Mouse (Mus musculus) kidney, adult 9 months (tissue): ENCODE measurements at regions not wholly inside any gene's neighbourhood (a gene's known extent, or its start where the extent isn't known, plus 50 kb on each side); places are given as distances from the start of the nearest gene placed in this dataset.

Experiments used
- DNase-seq: peaks from one replicate; pipeline ENCODE4 v3.0.0; 2022

GRCm38 (mm10) chr12:29124079-29124668 is 372.6 kb downstream of the Eipr1 start:
- DNase-seq = no peak

- peak; percentile 54 for DNase-seq
These were observed 377.2 kb downstream of the Eipr1 start for GRCm38 (mm10) chr12:29128844-29129243.

GRCm38 (mm10) chr12:29129331-29129730 is 377.7 kb downstream of the Eipr1 start:
- DNase-seq = no peak

GRCm38 (mm10) chr12:29134326-29134725 is 382.7 kb downstream of the Eipr1 start:
- no peak for DNase-seq

DNA sequence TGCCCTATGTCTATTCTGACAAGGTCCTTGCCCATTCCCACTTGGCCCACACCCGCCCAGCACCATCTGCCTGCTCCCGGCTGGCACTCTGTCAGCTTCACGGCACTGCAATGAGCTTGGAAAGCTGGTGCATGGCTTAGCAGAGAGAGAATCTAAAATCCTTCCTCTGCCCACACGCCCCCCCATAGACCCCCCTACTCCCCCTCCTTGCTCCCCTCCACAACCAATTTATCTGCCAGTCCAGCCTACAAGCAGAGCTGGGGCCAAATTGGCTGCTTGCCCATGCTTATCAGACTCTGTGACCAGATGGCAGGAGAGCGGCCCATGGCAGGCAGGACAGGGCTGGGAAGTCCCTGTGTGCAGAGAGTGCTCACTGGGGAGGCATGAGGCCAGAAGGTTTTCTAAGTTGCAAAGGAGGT is 385.3 kb downstream of the Eipr1 start:
- DNase-seq = peak; percentile 12

DNA sequence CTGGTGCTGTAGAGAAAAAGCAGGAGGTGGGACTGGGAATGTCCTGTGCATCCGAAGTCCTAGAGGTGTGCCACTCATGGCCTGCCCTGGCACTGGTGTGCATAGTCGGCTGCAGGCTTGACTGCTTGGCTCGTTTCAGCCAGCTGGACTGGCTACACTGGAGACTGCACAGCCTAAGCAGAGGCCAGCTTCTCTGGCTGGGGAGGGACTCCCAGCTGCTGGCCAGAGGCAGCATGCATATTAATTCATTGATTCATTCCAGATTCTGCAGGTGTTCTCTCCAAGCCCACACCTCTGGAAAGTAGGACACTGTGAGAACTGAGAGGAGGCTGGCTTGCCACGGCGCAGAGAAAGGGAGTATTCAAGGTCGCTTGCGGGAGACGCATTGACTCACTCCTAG is 385.9 kb downstream of the Eipr1 start:
- peak; percentile 15 for DNase-seq

- no peak for DNase-seq
These were observed 387.6 kb upstream of the Myt1l start for GRCm38 (mm10) chr12:29140576-29140975.

GRCm38 (mm10) chr12:29141132-29141531 is 387.1 kb upstream of the Myt1l start:
- no peak for DNase-seq

DNA sequence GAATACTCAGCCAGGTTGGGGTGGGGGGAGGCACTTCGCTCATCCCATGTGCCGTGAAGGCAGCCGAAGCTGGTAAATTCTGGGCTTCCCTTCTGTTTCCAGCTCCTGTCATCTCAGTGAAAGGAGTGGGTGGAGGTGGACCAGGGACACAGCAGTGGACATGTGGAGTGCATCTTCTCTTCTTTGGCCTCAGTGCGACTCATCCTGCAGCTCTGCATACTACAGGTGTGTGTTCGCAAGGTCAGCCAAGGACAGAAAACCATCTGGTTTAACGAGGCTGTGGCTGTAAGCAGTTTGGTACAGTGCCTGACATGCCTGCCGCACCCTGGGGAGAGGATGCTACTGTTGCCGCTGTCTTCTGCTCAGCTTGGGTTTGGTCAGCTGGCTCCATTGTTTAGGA is 386.3 kb upstream of the Myt1l start:
- no peak for DNase-seq

DNA sequence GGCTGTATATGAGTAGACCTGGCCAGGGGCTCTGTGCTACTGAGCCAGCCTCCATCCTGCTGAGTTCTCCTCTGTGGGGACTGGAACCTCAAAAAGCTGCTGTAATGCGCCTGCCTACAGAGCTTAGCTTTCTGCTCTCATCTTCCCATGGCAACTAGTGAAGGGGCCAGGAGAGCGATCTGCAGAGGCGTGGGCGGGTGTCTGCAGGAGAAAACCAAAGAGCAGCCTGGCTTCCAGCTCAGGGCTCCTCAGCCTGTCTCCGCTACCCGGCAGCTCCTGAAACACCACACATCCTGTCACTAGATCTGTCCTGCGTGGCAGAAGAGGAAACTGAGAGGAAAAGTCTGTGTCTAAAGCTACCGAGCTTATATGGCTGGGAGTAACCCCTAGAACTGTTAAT is 384.9 kb upstream of the Myt1l start:
- no peak for DNase-seq

- DNase-seq = no peak
These were observed 367.3 kb upstream of the Myt1l start for GRCm38 (mm10) chr12:29160920-29161319.

DNA sequence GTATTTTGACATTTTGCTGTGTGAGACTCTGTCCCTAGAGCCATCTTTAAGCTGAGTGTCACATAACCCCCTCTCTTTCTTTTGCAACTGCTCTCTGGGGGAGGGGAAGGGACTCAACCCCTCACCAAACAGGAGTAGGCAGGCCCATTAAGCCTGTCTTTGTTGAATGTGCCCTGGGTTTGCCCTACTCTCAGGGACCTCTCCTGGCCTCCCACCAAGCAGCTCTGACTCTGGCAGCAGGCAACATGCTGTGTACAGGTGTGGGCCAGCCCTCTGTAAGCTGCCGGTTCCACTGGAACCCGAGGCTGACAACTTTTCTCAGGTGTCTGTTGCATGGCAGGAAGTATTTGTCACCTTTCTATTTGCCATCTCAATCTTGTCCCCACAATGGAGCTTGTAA is 366.6 kb upstream of the Myt1l start:
- DNase-seq = no peak

DNA sequence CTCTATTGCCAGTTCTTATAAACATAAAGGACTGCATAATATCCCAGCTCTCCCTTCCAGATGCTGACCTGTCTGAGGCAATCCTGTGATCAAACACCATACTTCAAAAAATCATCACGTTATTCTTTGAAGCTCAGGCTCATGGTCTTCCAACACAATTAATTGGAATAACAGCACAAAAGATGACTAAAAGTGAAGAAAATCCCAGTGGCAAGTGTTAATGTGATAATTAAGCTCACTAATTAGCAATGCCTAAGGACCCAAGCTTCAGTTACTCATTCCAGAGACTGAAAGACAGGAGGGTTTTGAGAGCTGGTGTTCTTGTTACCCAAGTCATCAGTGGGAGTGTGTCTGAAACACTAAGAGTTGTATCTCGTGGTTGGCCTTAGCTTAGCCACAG is 363.5 kb upstream of the Myt1l start:
- DNase-seq = no peak

- DNase-seq = no peak
These were observed 361.9 kb upstream of the Myt1l start for GRCm38 (mm10) chr12:29166316-29166715.

- DNase-seq = no peak
These were observed 360.3 kb upstream of the Myt1l start for GRCm38 (mm10) chr12:29167922-29168321.

DNA sequence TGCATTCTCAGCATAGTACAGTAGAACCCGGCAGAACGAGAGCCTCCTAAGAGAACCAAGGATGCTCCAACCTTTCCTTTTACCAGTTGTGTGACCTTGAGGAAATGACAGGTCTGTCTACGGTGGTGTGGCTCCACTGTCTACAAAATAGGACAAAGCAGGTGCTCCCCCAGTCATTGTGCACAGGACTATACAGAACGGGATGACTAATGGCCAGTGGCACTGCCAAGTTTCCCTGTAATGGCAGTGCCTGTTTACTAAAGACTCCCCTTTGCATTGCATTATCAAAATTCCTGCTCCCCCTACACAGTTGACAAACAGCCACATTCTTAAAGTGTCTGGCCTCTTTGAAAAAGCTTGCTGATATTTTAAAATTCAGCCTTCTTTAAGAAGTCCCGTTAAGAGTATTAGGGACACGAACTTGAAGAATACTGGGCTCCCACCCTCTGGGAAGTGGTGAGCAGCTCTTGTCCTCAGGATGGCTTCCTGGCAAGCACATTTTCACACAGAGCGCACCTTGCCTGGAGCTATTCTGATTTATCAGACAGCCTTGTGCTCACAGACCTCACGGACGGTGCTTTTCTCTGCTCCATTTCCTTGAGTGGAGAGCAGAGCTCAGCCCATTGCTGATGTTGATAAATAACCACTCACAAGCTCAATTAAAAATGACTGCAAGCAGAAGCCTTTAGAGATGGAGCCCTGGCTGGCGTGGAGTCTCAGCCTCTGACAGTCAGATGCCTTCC is 352.3 kb upstream of the Myt1l start:
- DNase-seq = no peak

DNA sequence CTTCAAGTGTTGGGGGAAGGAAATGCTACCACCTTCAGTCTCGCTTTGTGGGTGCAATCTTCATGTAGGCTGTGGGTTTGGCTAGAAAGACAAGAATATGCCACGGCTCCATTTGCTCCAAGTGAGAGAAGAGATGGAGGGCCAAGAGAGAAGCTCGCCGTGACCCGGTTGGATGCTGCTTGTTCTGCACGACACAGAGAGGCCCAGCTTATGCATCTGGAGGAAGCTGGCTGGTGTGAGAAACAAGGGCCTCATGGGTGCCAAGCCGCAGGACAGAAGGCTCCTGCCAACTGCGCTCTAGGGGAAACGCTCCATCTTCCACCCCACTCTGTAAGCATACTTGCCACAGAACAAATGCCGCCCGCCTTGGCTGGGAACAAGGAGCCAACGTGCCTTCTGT is 351.0 kb upstream of the Myt1l start:
- no peak for DNase-seq

DNA sequence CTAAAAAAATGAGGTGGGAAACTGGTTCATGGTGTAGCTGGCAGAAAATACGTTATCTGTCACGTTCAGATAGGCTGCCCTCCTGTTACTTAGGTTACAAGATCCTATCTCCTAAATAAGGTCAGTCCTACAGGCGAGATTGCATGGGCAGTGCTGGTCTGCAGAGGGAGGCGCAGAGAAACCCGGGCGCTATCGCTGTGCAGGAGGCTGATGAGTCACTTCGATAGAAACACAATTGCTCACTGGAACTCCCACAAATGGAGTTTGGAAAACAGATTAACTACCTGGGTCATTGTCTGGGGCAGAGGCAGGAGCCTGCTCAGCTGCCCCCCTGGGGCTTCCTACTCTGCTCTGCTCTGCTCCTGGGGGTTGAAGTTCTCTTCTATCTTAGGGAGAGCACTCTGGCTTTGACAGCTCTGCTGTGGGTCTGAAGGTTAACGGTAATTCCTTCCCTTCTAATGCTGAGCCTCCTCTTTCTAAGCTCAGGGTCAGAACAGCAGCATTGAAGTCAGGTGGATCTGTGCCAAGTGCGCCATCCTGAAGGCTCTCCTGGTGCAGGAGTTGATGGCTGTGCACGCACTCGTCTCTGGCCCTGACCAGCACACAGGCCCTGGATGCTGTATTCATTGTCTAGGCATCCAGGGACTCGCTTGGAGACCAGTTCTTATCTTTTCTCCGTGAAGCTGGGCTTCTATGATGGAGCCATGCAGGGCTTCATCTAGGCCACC is 349.9 kb upstream of the Myt1l start:
- peak; percentile 20 for DNase-seq

DNA sequence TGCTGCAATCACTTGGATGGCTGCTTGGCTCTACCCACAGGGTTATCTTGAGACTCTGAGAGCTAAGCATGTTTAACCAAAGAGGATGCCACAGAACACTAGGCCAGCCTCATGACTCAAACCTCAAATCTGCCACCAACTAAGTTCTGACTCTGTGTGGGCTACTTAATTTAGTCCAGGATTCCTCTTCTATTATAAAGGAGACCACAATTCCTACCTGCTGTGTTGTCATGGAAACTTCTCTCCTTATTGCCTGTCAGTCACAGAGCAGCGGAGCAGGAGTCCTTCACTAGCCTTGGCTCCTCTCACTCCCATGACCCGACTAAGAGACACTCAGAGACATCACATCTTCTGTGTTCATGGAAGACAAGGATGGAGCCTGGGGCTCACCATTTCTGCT is 348.8 kb upstream of the Myt1l start:
- DNase-seq = no peak

GRCm38 (mm10) chr12:29180576-29180975 is 347.6 kb upstream of the Myt1l start:
- DNase-seq = no peak

GRCm38 (mm10) chr12:29187619-29188018 is 340.6 kb upstream of the Myt1l start:
- no peak for DNase-seq

DNA sequence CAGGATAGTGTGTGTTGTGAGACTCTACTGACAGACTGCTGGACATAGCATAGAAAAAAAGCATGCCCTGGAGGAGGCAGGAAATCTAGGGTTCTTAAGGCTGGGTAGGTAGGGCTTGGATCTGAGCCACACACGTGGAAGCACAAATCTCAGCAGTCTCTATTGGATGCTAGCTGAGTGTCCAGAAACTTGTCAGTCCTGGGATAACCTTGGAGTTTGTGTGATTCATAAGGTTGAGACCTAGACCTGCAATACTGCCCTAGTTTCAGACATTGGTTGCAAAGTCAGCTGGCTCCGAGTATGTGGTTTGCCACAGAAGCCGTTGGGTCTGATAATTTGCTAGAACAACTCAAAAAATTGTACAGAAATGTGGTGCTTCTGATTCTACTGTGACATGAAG is 335.8 kb upstream of the Myt1l start:
- no peak for DNase-seq

DNA sequence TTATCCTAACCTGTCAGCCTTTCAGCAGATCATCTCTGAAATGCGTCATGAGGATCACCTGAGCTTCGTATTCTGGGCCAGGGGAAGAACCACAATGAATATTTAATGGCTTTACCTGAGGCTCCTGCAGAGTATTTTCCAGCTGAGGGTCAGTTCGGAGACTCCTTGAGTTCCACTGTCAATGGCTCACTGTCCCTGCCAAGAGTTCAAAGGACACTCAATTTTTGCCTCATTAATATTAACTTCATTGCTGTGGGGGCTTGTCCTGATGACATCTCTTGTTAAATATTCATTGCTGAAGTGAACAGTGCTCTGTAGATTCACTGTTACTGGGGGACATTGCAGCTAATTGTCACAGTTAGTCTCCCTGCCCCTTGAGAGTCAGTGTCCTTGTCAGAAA is 316.2 kb upstream of the Myt1l start:
- peak; percentile 81 for DNase-seq

GRCm38 (mm10) chr12:29213625-29214024 is 314.6 kb upstream of the Myt1l start:
- DNase-seq = no peak
